Mouse (Mus musculus) ES-Bruce4 (cell line): ENCODE measurements at regions not wholly inside any gene's neighbourhood (a gene's known extent, or its start where the extent isn't known, plus 50 kb on each side); places are given as distances from the start of the nearest gene placed in this dataset.

Source experiments
- CTCF ChIP-seq: IDR thresholded peaks from one replicate; pipeline ENCODE4 v1.8.1; 2011; ENCODE audit warnings: low read depth, low read length
- POLR2A ChIP-seq: IDR thresholded peaks from one replicate; pipeline ENCODE4 v1.8.1; 2011; ENCODE audit warnings: low read length; ENCODE audit not compliant: insufficient read depth

DNA sequence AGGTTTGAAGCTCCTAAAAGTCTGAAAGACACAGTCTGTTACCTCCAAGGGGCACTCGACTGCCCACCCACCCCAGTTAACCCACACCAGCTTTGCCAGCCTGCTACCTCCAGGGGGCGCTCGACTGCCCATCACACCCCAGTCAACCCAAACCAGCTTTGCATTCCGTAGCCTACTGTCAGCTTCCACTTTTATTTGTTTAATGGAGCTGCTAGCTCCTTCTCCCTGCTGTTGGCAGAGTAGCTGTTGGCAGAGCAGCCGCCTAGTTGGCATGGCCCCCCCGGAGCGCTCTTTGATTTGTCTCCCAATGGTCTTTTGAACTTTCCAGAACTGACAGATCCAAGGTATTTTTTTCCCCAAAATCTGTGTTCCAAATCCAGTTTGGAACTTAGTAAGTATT, 91.2 kb downstream of the Nhlrc3 start:
- peak; percentile 64 for TF ChIP-seq CTCF
- TF ChIP-seq POLR2A, result no peak
